Mouse (Mus musculus) heart, adult 10 weeks (tissue): ENCODE measurements around the gene Gm17693. TPM values are rescaled to one million over a fixed set of nuclear protein-coding genes. Genes with fewer than 3 reads are reported as not detected.

Experiments
- polyA plus RNA-seq: library from polyadenylated mRNA; stranded (reverse); fragments of 350-450 nt; fragmentation: Illumina TruSeq; extraction: RNeasy Lipid Tissue Mini Kit (QIAGEN cat#74804); gene quantifications from one replicate; pipeline ENCODE4 v1.2.3, GENCODE M21; 2014; ENCODE audit warnings: low read depth, low replicate concordance

Gene Gm17693
- not detected for polyA plus RNA-seq

GRCm38 (mm10) chrX:125705144-125705543, at the start of gene Gm17693:
TSS of gene Gm17693 (plus strand) at chrX:125705444.

